Mouse (Mus musculus): ENCODE measurements around the gene Slc40a1.

DNA sequence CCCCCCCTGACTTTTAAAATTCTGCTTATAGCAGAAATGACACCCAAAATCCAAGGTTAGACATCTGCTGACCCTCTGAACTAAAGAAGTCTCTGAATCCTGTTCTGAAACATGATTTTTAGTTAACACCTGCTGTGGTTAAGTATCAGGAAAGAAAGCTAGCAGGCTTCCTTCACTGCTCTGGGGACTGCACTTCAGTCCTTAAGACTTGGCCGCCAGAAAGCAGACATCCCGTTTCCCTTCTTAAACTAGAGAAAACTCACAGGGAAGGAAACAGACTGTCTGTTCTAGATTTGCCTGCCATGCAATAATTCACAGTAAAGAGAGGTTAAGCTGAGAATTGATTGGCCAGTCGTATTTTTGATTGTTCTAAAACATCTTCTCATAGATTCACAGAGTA lies 10.1 kb downstream of the Slc40a1 start:
- TF ChIP-seq CTCF (IDR thresholded peaks at IDR 0.05; ENCODE audit: extremely low read depth, insufficient read depth, insufficient read length, insufficient replicate concordance) (no peak), POLR2A (IDR thresholded peaks at IDR 0.05; ENCODE audit: low read depth, low read length) (no peak)

Data from spleen, adult 2 months (tissue).